Mouse (Mus musculus) CD8-positive naive resting alpha-beta T cell, adult 2 months (primary cell): ENCODE results near the gene Prkca.

Experiments
- DNase-seq, 2 experiments: peaks; one replicate each; pipeline ENCODE4 v3.0.0; 2022; ENCODE audit warnings: low read depth in 2 of 2, low spot score in 2 of 2

Prkca gene

GRCm38 (mm10) chr11:108072606-108073243 is 271.0 kb downstream of the Prkca start:
- no peak for DNase-seq

DNA sequence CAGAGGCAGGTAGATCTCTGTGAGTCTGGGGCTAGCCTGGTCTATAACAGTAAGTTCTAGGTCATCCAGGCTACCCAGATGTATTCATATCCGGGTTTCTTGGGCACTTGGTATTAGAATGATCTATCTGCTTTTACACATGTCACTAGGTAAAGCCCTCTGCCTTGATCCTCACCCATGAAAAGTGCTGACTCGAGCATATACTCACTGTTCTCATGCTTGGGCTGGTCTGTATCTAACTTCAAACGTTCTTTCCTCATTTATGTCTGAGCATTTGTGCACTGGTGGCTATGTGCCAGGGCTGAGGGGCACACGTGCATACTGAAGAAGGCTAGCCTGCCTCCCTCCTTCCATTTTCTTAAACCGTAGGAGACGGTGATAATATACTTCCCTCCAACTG is 272.5 kb downstream of the Prkca start:
- DNase-seq: no peak

- DNase-seq: no peak
These were observed 273.7 kb downstream of the Prkca start for GRCm38 (mm10) chr11:108070038-108070437.

DNA sequence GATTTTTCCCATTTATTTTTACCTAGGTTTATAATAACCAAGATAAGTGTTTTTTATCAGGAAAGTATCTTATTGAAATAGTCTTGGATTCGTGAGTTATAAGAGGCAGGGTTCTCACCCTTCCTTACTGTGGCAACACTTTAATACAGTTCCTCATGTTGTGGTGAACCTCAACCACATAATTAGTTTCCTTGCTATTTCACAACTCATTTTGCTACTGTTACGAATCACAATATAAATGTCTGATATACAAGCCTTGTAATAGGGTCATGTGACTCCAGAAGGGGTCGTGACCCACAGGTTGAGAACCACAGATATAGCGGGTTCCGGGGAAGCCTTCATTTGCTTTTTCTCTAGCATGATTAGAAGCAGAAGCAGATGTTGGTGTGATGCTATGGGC is 275.3 kb downstream of the Prkca start:
- no peak for DNase-seq

GRCm38 (mm10) chr11:108067161-108067560 is 276.6 kb downstream of the Prkca start:
- DNase-seq: no peak

GRCm38 (mm10) chr11:108064401-108064800 is 279.3 kb downstream of the Prkca start:
- no peak for DNase-seq

GRCm38 (mm10) chr11:108063096-108063495 is 280.6 kb downstream of the Prkca start:
- no peak for DNase-seq

- no peak for DNase-seq
These were observed 281.9 kb downstream of the Prkca start for GRCm38 (mm10) chr11:108061571-108062479.

DNA sequence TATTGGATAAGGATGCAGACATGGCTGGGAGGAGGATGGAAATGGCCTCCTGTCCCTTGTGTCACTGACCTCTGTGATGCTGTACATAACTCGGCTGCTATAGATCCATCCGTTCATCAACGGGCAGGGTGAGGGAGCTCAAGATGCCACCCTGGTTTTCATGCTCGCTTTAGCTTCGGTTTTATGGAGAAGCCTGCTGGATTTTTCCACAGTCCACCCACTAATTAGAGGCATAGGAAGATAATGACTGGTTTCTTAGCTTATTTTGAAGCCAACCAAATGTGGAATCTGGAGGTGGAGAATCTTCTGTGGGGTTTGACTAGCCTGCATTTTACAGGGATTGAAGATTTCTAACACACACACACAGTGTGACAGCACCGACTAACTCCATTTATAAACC is 286.6 kb downstream of the Prkca start:
- DNase-seq: no peak

- no peak for DNase-seq
These were observed 289.1 kb downstream of the Prkca start for GRCm38 (mm10) chr11:108054647-108055046.

DNA sequence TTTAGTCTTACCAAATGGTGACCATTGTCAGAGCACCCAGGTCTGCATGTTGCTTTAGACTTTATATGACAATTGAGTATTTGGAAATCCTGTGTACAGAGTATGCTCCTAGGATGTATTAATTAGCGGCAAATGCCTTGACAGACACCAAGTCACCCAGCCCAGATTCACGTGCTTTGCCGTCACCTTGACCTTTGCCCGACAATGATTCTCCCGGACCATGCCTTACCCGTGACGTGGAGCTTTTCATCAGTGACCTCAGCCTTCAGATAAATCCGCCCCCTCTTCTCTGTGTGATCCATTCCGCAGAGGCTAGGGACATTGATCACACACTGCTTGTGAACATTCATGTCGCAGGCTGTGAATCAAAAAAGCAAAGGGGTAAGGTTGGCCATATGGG is 290.0 kb downstream of the Prkca start:
- no peak for DNase-seq

DNA sequence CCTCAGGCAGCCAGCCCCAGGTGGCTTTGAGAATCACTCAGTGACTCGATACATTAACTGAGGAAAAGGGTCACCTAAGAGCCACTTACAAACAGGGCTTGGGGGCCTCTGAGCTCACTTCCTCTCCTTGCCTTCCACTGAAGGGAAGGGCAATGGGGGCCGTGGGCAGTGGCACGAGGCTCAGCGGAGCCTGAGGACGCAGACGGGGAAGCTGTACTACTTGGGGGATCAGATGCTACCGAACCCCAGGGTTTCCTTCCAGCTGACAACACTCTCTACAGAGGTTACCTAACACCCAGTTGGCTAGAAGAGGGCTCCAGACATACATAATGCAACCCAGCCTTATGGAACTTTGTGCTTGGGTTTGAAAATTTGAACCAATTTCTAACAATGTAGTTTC is 302.1 kb downstream of the Prkca start:
- no peak for DNase-seq

DNA sequence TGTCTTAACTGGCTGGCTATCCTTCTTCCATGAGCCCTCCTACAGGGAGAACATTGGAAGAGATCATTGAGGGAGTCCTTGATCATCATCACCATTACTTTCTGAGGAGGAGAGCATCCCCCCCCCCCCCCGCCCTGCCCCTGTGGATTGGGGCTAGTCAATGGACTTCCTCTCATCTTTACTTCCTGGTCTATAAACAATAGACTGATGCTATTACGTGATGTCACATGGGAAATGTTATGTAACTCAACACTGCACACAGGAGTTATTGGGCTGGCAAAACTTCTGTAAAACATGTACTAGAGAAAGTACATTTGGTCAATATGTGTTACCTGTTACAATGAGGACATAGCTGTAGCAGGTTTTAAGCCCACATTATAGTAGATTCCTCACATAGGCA is 302.9 kb downstream of the Prkca start:
- no peak for DNase-seq

- DNase-seq: no peak
These were observed 304.0 kb downstream of the Prkca start for GRCm38 (mm10) chr11:108039761-108040160.

GRCm38 (mm10) chr11:108038989-108039388 is 304.7 kb downstream of the Prkca start:
- DNase-seq: no peak

DNA sequence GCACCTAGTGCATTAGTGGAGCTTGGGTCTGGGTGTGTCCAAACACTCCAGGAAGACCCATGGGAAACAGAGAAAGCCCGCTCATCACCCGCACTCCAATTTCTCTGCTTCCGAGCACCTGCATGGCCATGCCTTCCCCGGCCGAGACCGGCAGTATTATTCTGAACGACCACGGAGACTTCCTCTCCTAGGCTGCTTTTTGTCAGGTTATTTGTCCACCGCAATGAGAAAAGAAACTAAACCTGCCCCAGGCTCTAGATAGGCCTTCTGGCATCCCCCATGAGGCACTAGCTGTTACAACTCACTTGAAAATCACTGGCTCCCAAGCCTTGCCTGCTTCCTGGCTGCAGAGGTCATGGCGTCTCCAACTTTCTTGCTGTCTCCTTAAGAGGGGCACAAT is 307.4 kb downstream of the Prkca start:
- no peak for DNase-seq

DNA sequence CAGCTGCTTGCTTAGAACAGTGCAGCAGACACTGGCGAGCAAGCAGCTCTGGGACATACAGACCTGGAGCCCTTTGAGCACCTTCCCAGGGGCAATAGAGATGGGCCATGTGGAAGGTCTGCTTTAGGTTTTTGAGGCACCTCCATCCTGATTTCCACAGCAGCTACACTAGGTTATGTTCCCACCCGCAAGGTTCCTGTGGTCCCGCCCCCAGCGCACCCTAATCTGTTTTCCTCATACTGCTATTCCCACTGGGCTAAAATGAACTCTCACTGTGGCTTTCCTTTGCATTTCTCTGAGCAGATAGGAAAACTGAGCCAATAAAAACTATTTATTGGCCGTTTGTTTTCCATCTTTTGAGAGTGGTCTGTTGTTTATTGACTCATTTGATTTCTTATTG is 308.0 kb downstream of the Prkca start:
- DNase-seq: no peak

- no peak for DNase-seq
These were observed 309.4 kb downstream of the Prkca start for GRCm38 (mm10) chr11:108034376-108034775.

- DNase-seq: no peak
These were observed 311.2 kb downstream of the Prkca start for GRCm38 (mm10) chr11:108032568-108032967.

GRCm38 (mm10) chr11:108030956-108031604 is 312.6 kb downstream of the Prkca start:
- no peak for DNase-seq

DNA sequence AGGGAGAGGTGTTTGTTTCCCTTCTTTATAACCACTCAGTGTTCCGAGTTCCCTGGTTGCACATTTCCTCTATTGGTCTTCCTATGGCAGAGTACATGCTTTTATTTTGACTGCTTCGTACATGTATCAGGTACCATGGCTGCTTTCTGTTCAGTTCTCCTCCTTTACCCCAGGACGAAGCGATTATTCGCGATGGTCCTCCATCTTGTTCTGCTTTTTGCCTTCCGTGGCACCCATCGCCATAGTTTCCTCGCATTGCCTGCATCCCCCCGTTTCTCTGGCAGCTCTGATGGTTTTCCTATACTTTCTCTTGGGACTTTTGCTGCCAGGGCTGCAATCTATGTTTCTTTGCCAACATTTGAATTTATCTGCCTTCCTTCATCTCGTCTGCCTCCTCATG is 314.4 kb downstream of the Prkca start:
- no peak for DNase-seq

GRCm38 (mm10) chr11:108028398-108028797 is 315.3 kb downstream of the Prkca start:
- no peak for DNase-seq
